Mouse (Mus musculus) inflammation-experienced regulatory T-cells, adult 6 months (primary cell): Measurements from ENCODE around the gene Srrd. TPM values are rescaled to one million over a fixed set of nuclear protein-coding genes. Genes with fewer than 3 reads are reported as not detected.

ENCODE experiments used
- ATAC-seq: one replicate; pipeline ENCODE4 v1.8.0; 2017
- polyA plus RNA-seq, 3 experiments: library from polyadenylated mRNA; unstranded; fragments of 100-300 nt; shearing (Covaris generic); gene quantifications; one replicate each; pipeline ENCODE4 v1.2.1; 2017

Gene Srrd
- polyA plus RNA-seq, 3 experiments from 2014 or later = 2.9 to 4.8 (median 4.4) TPM

DNA sequence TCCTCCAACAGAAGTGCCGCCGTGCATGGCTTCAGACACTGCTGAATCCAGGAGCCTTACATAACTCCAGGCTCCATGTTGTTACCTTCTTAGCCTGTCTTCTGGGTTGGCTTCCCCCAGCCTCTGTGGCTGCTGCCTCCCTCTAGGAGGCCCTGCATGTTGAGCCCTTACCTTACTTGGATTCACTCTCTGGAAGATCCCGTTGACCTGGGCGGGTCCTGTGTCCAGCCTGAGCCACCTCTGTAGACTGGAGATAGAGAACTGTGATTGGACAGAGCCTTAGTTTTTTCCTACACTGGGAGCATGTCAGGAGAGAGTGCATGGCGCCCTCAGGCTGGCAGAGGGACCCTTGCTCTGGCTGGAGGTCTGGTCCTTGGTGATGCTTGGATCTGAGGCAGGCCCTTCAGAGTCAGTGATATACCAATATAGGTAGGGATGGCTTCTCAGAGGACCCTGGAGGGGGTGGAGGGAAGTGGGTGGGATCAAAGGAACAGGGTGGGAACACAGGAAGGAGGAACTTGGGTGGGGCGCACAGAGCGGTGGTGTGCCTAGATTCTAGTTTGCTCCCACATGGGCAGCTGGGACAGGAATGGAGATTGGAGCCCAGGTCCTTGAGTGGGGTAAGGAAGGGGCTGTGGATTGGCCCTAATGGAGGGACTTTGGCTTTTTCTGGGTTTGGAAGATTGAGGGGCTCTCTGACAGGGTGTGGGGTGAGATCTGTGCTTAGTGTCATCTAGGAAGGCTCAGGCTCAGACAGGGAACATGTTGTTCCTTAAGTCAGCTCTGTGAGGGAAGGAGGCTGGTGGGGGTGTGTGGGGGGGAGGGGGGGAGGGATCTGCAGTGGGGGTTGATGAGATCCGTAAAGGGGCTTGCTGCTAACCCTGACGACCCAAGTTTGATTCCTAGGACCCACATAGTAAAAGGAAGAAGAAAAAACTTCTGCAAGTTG is 54.4 kb downstream of the Srrd start:
- no peak for ATAC-seq

GRCm38 (mm10) chr5:112287652-112288051 is 55.2 kb downstream of the Srrd start:
- ATAC-seq = no peak

Other genes starting within 250 kb of the Srrd start
- gene Cryba4, start 90.5 kb downstream of the Srrd start, polyA plus RNA-seq = 1 to 10 TPM in 1 of 3 experiments, under 1 TPM in 1, not detected in 1; 0.56 to 1.3 TPM
- gene Crybb1, start 87.2 kb downstream of the Srrd start, polyA plus RNA-seq = under 1 TPM in 1 of 3 experiments, not detected in 2; 0.97 TPM
- 100 to 1,000 TPM in 1 of 3 experiments, 10 to 100 TPM in 2; 59.1 to 111 (median 64.1) TPM for gene Tpst2, start 66.3 kb downstream of the Srrd start, polyA plus RNA-seq
- gene Tfip11, start 16.7 kb downstream of the Srrd start, polyA plus RNA-seq = 10 to 100 TPM; 14.7 to 26.1 (median 15.3) TPM
- 10 to 100 TPM; 13.9 to 19.0 (median 16.4) TPM for gene Hps4, start within 50 bp of the Srrd start, polyA plus RNA-seq
- under 1 TPM in 1 of 3 experiments, not detected in 2; 0.25 TPM for gene Gm6583, start 13.0 kb upstream of the Srrd start, polyA plus RNA-seq
- gene Asphd2, start 51.8 kb upstream of the Srrd start, polyA plus RNA-seq = not detected
- gene Gm6588, start 106.4 kb upstream of the Srrd start, polyA plus RNA-seq = not detected
- gene Sez6l, start 234.1 kb upstream of the Srrd start, polyA plus RNA-seq = under 1 TPM in 1 of 3 experiments, not detected in 2; 0.08 TPM